Mouse (Mus musculus) urinary bladder, adult 2 months (tissue): ENCODE results near the gene Duoxa1. TPM values are rescaled to one million over a fixed set of nuclear protein-coding genes. Genes with fewer than 3 reads are reported as not detected.
"Not testable (repeated sequence)": the region's sequence is repeated elsewhere in the genome, so short reads cannot be mapped to it uniquely, and the experiment has no call there.

Experiments used
- DNase-seq: peaks from one replicate; pipeline ENCODE4 v3.0.0; 2022; ENCODE audit warnings: low spot score
- polyA plus RNA-seq: library from polyadenylated mRNA; depleted of rRNA; stranded (reverse); fragments of >200 nt; gene quantifications from 2 replicates; pipeline ENCODE4 v1.2.3, GENCODE M21; 2012; rRNA removed

Gene Duoxa1
- 22.8 and 26.6 TPM in 2 replicates for polyA plus RNA-seq

DNA sequence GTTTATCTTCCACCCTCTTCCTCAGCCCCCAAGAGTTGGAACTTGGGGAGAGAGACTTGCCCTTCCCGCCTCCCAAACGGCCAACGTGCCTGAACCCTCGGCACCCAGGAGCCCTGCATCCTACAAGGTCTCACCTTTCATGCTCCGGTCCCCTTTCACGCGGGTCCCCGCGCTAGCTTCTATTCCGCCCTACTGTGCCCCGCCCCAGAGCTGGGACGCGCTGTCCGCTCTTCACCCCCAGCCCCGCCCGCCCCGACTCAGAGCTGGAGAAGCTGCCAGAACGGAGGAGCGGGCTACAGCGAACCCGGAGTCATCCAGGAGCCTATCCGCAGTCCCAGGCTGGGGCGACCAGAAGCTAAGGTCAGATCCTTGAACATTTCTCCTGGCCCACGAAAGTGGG lies at the start of gene Duoxa1:
Gene Duoxa1, minus strand, starts transcription at position 195 of the 400 bp plus-strand sequence.
- no peak for DNase-seq

DNA sequence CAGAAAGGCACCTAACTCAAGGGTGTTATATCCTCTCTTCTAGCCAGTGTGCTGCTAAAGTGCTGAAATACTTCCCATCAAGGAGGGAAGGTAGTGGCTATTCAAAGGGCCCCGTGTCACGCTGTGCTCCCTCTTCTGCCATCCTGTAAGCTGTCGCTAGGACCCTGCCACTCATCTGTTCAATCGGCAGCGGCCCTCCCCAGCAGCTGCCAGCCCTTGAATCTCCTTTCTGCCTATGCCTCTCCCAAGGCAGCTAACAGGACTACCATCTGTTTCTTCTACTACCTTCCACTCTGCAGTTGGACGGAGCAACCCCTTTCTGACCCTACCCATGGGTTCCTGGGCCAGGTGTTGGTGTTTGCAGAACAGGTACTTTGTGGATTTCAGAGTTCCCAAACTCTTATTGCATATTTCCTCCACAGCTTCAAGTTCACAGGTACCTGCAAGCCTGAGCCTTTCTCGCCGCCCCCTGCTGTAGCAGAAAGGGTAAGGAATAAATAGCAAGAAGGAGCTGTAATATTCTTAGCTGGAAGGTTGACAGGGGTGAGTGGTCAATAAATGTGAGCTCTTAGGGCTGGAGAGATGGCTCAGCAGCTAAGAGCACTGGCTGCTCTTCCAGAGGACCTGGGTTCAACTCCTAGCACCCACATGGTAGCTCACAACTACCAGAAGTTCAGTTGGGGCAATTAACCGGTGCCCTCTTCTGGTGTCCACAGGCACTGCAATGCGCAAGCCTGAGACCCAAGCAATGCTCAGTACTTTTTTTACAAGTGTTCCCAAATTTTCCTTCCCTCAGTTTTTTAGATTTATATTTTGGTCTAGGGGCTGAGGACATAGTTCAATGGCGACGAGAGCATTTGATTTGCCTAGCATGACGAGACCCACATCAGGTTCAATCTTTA lies 49.3 kb upstream of the Duoxa1 start:
- DNase-seq, result no peak

DNA sequence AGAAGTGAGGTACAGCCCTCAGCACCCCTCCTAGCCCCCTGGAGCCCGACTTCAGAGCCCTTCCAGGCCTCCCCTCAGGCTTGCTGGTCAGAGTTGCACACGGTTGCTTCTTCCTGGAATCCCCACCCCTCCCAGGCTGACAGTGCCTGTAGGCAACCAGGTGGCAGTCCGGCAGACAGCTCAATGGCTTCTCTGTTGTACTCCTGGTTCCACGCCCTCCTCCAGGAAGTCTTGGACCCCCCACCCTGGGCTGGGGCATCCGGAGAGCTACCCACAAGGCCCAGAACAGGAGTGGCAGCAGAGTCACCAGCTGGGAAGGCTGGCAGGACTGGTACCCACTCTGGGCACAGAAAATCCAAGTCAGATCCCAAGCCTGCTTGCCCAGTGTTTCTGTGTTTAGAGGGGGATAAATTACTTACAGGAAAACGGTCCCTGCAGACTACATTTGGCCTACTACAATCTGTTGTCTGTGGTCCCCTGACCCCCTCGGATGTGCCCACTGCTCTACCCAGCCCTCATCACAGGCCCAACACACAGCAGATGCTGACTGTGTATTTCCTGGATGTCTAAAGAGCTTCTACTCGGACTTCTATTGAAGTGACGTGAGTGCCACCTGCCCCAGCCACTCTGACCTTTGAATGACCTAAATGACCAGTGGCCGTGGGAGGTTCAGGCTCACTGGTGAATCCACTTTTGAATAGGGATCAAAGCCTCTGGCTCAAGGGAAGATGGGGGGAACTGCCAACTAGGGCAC lies 48.5 kb upstream of the Duoxa1 start:
- no peak for DNase-seq

DNA sequence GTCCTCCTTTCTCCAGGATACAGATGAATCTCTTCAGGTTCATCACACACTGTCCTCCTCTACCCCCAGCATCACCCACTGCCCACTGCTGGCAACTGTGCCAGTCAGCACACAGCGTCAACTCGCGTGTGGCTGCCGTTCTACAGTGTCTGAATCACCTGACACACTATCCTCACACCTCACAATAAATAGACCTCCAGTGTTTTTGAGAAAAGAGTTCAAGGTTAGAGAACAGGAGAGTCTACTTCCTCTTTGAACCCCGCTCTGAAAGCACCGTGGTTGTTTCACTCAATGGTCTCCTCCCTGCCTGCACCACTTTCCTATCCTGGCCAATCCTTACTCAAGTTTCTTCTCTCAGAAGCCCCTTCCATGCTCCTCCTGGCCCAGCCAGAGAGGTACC lies 47.7 kb upstream of the Duoxa1 start:
- DNase-seq, result no peak

DNA sequence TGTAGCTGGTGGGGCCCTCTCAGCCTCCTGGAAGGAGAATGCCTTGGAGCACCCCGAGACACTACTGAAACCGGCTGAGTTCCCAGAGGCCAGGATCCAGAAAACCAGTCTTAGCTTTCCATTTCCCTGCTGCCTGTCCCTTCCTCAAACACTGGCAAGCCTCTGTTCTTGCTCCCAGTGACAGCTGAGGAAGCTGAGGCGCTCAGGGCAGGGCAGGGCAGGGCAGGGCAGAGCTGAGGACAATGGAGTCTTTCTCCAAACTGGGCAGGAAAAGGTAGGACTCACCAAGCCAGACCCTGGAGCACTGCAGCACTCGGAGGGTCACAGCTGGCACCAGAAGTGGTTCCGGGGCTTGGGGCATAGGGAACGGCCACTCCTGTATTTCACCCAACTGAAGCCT lies 46.8 kb upstream of the Duoxa1 start:
- no peak for DNase-seq

DNA sequence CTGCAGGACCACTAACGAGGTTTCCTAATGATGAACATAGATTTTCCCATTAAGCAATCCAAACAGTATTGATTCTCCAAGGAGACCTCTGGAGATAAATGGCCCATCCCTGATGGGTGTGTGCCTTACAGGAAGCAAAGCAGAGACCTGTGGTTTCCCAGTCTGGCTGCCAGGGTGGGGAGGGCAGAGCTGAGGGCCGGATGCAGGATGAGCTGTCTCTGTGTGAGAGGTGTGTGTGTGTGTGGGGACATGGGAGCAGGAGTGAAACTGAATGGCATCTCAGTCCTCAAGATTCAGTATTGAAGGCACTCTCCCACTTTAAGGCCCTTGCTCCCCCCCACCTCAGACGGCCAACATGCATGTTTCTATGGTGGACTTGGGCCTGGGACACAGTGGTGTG lies 42.7 kb upstream of the Duoxa1 start:
- no peak for DNase-seq

DNA sequence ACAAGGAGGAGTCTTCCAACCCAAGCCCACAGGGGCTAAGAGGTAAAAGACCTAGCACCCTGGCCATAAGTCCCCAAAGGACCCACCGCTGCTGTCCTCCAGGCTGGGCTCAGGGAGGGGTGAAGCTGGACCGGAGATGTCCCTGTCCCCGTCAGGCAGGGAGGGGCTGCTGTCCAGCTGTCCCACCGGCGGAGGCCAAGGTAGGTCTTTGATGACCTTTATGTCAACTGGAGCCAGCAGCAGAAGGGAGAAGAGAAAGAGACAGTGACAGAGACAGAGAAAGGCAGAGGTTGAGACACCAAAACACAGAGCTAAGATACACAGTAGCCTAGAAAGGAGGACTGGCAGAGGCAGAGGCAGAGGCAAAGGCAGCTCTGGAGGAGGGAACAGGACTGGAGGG lies 41.9 kb upstream of the Duoxa1 start:
- no peak for DNase-seq

DNA sequence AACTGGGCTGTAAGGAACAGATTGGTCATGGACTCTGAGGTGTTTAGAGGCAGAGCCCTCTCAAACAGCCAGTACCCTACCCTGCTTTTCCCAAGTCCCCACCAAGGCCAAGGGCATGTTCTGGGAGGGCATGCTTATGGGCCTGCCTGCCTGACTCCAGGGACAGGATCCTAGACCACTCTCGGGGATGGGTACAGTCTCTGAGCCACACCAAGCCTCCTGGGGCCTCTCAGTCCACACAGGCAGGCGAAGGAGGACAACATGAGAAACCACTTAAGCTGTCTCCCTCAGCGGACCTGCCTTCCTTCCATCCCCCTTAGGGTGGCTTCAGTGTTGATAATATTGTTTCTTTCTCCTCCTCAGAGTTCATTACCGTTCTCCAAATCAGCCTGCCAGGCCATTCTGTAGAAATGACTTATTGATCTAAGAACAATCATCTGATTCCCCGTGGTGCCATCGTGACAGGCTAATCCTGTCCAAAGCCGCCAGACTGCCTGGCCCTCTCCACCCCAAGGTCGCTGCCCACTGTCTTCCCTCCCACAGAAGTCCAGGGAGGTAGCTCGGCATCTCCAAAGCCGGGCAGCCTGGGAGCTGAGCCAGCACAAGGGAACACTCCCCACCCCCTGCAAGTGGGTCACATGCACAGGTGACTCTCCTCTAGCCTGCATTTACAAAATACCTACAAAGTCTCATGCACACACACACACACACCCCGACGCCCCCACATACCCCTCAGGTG lies 40.8 kb upstream of the Duoxa1 start:
- DNase-seq, result no peak

DNA sequence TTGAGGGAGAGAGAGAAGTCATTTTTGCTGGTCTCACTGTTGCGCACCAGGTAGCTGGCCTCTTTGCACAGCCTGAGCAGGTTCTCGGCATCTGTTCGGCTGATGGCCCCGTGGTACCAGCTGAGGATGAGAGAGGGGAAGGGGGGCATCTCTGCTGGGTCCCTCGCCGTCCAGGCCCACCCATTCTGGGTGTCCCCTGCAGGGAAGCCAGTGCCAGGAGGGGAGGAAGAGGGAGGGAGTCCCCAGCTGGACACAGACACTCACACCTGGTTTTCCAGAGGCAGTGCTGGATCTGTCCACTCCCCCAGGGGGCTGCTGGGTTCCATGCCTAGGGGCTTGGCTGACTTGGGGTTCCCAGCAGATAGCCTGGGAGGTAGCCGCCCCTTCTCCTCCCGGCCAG lies 40.2 kb upstream of the Duoxa1 start:
- no peak for DNase-seq

DNA sequence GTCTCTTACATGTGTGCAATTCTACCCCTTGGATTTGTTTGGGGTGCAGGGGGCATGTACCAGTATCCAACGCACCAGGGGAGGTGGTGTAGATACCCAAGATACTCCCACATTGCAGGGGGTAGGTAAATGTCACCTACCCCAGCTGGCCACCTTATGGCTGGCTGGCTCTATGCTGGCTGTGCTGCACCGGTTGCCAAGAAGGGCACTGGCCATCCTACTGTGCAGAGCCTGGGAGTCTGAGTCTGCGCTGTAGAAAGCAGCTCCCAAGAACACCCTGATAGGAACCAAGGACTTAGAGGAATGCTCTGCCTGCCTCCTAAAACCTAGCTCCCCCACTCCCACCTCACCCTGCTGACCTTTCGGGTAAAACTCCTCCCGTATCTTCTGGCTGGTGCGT lies 39.5 kb upstream of the Duoxa1 start:
- DNase-seq, result no peak

DNA sequence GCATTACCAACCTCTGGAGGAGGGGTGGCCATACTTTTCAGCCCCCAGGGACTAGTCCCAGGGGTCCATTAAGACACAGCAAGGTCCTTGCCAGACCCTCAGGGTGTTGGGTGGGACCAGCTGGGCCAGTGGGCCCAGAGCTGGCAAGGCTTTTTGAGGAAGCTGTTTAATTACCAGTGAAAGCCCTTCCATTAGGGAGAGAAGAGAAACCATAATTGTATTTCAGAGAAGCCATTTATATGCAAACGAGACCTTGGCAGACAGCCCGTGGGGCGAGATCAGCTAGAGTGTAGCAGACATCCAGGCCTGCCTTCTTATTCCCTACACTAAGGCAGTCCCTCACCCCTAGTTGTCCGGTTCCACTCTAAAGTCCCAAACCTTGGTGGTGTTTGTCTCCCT lies 38.4 kb upstream of the Duoxa1 start:
- DNase-seq, result no peak

DNA sequence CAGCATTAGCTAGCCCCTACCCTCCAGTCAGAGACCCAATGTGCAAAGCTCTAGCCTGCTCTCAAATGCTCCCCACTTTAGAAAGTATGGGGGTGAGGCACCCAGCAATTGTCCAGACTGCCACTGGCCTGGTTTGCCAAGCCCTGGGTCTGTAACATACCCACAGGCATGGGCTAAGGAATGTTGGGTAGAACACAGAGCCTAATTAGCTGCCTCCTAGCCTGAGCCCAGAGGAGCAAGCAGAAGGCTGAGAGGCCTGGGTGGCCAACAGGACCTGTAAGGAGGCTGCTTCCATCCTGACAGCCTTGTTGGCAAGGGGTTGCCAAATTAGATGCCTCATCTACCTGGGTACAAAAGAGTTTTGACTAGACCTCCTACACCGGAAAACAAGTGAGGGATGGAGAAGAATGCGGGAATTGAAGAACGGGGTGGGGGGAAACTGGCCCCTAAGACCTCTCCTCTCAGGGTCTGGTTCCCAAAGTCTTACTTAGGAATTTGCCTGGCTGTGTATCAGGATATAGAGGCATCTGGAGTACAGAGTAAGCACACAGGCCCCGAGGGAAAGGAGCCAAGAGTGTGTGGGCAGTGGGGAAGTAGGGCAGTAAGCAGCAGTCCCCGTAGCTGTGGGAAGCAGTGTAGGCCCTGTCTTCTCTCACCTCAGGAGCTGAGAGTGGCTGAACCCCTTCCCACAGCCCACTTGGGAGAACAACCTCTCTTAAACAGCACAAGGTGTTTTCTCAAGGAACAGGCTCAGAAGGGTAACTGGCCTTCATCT lies 37.8 kb upstream of the Duoxa1 start:
- no peak for DNase-seq

DNA sequence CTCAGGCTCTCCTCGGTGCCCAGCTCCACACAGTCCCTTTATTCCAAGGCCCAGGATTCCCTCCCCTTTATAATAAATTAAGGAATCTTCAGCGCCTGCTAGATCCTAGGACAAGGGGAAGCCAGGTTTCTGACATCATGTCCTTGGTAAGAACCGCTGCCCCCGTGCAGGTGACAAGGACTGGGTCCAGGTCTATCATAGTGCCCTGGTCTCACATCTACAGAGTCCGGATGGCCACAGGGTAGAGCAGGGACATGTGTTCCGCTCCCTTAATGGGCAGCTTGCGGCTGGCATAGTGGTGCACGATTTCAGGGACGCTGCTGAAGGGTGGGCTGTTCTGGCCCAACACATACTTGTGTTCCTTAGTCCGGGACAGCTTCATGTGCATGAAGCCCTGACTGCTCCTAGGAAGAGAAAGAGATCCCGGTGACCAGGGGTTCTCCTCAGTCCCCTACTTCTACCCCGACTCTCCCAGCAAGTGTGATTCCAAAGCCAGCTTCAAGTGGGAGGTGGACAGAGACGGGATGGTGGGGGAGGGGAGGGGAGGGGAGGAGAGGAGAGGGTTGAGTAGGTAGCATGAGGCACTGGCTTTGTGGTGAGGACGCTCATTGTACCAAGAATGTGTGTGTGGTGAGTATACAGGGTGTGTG lies 35.7 kb upstream of the Duoxa1 start:
- no peak for DNase-seq

DNA sequence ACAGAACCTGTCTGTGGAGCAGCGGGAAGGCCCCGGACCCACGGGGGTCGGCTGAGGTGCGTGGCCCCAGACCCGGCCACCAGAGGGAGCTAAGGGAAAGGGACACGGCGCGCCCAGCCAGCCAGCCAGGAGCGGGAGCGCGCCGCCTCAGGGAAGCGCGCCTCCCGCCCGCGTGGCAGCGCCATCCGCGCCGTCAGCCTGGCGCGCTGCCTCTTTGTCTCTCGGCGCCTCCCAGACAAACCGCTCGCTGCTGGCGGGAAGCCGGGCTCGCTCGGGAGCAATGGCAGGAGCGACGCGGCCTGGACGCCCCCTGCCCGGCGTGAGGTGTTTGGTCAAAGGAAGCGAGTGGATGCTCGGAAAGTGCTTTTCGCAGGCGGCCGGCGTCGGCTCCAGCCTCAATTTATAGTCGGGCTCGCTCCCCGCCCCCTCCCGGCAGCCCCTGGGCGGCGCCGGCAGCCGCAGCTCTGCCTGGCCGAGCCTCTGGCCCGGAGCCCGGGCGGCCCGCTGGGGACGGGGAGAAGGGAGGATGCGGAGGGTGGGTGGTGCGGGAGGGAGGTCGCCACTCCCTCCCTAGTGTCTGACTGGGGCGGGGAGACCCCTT lies 35.1 kb upstream of the Duoxa1 start:
- DNase-seq, result peak; percentile 93

DNA sequence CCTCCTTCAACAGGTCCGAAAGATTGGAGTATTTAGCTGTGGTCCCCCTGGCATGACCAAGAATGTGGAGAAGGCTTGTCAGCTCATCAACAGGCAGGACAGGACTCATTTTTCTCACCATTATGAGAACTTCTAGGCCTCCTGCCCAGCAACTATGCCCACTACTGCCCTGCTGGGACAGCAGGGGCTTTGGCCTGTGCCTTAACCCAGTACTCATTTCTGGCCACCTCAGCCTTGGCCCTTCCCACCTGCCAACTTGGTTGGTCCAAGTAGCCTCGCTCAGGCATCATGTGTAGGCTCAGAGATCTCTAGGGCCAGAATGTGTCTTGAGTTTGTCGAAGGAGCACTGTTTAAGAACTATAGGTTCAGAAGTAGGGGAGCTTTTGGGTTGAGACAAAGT lies 33.7 kb upstream of the Duoxa1 start:
- DNase-seq, result no peak

DNA sequence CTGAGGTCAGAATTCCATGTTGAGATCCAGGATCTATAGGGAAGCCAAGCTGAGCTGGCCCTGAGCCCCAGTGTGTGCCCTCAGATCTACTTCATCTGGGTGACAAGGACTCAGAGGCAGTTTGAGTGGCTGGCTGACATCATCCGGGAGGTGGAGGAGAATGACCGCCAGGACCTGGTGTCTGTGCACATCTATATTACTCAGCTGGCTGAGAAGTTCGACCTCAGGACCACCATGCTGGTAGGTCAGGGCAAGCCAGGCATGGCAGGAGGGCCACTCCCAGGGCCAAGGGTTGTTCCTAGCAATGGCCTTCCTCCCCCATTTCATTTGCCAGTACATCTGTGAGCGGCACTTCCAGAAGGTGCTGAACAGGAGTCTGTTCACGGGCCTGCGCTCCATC lies 32.6 kb upstream of the Duoxa1 start:
- DNase-seq, result not testable (repeated sequence)

DNA sequence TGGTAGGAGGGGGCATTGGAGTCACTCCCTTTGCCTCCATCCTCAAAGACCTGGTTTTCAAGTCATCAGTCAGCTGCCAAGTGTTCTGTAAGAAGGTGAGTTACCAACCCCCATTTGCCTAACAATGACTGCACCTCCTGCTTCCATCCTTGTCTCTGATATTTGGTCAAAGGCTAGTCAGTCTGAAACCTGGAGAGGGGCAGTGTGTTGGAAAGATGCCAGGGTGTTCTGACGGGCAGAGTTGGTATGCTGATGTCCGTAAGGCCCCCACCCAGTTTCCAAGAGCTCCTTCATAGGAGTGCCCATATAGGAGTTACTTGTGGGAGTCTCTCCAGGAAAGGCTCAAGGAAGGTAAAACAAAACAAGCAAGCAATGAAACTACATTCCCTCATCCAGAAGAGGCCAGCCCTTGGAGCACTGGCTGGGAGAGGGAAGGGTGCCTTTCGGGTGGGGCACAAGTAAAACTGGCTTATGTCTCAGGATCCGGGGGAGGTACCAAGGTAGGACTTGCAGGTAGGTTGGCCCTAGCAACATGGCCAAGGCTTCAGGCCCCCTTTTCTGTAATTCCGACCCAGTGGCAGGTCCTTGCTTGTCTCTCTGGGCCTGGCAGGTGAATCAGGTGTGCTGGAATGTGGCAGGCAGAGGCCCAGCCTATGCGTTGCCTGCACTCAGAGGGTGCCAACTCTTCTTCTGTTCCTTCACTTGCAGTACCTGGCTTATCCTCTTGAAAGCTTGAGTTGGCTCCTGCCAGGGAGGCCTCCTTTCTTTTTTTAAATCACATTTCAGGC lies 31.8 kb upstream of the Duoxa1 start:
- peak; percentile 40 for DNase-seq

DNA sequence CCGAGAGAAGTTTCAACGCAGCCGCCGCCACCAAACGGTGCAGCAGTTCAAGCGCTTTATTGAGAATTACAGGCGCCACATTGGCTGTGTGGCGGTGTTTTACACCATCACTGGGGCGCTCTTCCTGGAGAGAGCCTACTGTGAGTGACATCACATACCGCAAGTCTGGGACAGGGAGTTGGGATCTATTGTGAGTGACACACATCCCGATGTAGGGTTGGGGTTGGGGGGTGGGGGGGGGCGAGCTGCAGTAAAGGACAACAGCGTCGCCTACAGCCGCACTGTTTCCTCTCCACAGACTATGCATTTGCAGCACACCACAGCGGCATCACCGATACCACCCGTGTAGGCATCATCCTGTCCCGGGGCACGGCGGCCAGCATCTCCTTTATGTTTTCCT lies 23.8 kb upstream of the Duoxa1 start:
- DNase-seq, result no peak

DNA sequence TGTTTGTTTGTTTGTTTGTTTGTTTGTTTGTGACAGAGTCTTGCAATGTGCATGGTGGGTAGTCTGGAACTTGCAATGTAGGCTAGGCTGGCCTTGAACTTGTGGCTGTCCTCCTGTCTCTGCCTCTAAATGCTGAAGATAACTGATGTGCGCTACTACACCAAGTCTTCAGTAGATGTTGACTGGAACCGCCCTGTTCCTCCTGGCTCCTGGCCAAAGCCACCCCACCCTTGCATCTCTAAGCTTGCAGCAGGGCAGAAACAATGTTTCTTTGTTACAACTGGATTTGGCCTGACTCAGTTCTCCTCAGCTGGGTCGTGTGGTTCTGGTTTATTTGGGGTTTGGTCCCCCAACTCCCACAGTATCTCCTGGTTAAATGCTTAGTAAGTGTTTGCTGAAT lies 20.6 kb upstream of the Duoxa1 start:
- no peak for DNase-seq

DNA sequence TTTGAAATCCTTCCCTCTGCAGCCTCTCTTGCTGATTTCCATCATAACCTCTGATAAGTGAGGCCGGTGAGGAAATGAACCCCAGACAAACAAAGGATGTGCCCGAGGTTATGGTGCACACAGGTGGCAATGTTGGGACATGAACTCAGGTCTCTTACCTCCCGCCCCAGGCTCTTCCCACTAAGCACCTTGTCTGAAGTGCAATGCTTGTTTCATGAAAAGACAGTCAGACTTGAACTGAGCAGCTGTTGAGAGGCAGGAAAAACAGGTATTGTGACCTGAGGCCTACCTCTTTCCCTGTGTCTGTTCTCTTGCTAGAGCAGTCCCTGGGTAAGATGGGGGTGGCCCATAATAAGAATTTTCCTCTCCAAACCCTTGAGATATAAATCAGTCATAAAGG lies 18.7 kb upstream of the Duoxa1 start:
- no peak for DNase-seq
